Mouse (Mus musculus) hematopoietic stem cell, adult 5-6 weeks (primary cell): ENCODE data around the gene Noc2l. TPM values are rescaled to one million over a fixed set of nuclear protein-coding genes. Genes with fewer than 3 reads are reported as not detected.
A peak's percentile ranks its signal among the peaks of the same experiment; 100 is the strongest.

ENCODE experiments used
- ATAC-seq, 2 experiments: fragments of 125-278 bp in 1 of 2; replicated peaks in 1 of 2; 2 replicates each; pipeline ENCODE4 v1.8.0; 2016 to 2017; ENCODE audit warnings: inconsistent platforms in 2 of 2, mild to moderate bottlenecking in 2 of 2, moderate number of reproducible peaks in 2 of 2, low read depth in 1 of 2, moderate TSS enrichment in 1 of 2; ENCODE audit not compliant: low FRiP score in 2 of 2, poor library complexity in 2 of 2, severe bottlenecking in 2 of 2, insufficient read depth in 1 of 2, low TSS enrichment in 1 of 2
- total RNA-seq: library from RNA; stranded (forward); fragments of 172-1452, 232-1000 nt; gene quantifications from 2 replicates; pipeline ENCODE4 v1.2.3, GENCODE M21; 2017

Noc2l gene
- total RNA-seq, 1 experiment from 2014 or later = 131 TPM

DNA sequence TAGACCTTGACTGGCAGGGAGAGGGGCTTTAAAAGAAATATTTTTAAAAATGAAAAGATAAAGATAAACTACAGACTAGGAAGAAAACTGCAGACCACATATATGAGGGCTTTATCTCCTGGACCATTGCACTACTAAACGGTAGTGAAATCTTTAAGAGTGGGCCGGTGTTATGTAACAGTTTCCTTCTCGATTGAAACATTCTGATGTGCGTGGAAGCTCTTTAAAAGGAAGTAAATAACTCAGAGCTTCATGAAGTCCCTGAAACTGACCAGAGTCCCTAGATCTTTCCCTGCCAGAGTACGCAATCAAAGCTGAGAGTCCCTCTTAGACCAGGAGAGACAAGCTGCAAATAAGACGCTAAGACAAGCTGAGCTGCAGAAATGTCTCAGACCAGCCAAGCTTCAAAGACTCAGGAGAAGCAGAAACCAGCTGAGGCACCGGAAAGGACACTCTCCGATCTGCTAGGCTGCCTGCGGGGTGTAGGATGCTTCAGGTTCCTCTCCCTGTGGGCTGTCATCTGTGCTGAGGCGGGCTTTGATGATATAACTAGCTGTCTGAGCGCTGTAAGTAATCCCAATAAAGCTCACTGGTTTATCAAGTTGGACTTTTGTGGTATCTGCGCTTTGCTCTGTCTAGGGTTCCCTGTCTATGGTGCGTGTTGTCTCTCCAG, 25.7 kb upstream of the Noc2l start:
- ATAC-seq = peak in 1 of 2 experiments; percentile 42; a peak in 1 of 4 replicates

DNA sequence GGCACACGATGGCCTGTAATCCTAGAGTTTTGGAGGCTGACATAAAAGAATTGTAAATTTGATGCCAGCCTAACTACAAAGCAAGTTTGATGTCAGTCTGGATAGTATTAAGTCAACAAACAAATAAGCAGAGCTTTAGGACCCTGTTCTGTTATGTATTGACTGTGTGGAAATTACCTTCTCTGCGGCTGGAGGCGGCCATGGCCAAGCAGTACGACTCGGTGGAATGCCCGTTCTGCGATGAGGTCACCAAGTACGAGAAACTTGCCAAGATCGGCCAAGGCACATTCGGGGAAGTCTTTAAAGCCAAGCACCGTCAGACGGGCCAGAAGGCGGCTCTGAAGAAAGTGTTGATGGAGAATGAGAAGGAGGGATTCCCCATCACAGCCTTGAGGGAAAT, 22.7 kb upstream of the Noc2l start:
- no peak for ATAC-seq

DNA sequence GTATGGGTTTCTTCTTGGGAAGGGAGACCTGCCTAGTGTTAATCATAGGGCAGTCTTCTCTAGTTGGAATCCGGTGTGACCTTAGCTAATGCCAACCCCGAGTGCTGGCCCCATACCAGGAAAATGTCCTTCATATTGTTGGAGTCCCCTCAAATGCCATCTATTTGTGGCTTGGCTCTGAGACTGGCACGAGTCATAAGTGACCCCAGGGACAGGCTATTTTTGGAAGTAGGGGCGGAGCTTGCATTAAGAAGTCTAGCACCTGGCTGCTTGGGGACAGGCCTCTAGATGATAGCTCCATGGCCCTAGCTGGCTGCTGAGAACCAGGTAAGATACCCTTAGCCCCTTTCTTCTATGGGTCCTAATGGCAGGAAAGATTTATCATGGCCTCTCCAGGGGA, 20.2 kb upstream of the Noc2l start, which contains the start of gene Perm1:
Gene Perm1 (plus strand): TSS at position 220 of the 400 bp plus-strand sequence.
- no peak for ATAC-seq

DNA sequence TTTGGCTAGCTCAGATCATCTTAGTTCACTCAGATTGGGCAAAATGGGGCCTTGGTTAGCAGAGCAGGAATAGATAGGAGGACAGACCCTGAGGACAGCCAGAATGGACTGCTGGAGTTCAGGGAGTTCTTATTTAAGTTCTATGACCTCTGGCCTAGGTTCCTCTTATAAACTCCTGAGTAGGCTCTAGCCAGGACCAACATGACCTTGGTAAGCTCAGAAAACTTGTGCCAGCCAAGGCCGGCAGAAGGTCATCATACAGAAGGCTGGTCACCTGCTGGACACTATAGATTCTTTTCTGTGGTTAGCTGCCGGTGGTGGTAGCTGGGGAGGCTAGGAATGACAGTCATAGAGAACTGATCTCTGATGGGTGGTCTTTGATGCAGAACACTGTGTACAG, 19.6 kb upstream of the Noc2l start:
- no peak for ATAC-seq

DNA sequence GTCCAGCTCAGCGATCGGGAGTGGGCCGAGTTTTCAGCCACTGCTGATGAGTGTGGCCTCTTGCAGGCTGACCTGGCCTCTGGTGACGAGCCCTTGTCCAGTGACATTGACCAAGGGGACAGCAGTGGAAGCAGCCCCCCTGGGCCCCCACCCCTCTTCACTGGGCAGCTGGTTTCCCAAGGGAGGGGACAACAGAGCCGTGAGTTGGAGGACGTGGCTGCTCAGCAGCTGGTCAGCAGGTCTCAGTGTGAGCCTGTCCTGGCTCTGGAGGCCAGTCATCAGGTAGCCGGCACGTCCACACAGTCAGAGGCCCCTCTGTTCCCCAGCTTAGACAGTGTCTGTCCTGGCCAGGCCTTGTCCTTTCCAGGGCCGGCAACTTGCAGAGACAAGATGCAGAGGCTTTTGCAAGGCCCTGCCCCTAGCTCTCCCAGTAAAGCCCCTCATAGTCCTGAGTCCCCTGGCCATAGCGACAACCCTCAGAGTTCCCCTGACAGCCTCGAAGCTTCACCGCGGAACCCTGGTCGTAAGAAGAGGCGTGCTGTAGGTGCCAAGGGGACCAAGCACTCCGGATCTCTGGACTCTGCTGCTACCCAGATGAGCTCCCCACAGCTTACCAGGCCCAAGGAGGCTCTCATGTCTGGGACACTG, 18.7 kb upstream of the Noc2l start:
- ATAC-seq = no peak

DNA sequence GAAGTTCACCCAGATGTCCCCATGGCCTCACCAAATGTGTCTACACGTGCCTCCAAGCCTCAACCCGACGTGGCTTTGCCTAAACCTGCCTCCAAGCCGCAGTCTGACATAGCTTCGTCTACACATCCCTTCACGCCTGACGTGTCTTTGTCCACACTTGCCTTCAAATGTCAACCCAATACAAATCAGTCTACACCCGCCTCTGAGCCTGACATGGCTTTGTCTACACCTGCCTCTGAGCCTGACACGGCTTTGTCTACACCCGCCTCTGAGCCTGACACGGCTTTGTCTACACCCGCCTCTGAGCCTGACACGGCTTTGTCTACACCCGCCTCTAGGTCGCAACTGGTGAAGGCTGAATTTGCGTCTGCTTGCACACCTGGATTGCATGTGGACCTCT, 18.0 kb upstream of the Noc2l start:
- ATAC-seq = no peak

DNA sequence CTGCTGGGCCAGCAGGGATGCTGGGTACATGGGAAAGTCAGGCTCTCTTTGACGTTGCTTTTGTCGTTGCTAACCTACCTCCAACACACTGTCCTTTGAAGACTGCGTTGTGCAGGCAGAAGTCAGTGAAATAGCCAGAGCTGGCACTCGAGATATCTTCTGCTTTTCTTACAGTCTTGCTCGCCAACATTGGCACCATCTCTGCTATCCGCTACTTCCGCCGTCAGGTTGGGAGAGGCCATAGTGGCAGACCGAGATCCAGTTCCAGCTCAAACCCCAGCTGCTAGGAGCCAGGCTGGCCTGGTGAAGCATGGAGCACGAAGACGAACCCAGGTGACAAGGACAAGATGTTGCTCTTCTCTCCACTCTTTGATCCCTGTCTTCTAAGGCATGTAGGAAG, 15.9 kb upstream of the Noc2l start:
- no peak for ATAC-seq

DNA sequence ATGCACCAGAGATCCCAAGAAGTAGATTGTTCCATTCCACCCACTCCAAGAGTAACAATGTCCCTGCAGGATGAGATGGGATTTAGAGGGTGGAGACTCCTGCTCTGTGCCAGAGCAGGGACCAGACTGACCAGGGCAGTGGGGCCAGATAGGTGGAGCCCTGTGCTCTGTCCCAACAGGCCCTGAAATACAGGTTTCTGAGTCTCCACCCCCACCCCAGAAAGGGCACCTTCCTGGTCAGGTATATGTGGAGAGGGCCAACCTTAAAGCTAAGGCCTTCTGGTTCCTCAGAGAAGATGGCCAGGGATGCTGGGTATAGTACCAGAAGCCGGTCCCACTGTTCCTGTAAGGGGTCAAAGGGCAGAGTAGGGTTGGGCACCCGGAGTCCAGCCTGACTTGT, 11.5 kb upstream of the Noc2l start:
- ATAC-seq = no peak

DNA sequence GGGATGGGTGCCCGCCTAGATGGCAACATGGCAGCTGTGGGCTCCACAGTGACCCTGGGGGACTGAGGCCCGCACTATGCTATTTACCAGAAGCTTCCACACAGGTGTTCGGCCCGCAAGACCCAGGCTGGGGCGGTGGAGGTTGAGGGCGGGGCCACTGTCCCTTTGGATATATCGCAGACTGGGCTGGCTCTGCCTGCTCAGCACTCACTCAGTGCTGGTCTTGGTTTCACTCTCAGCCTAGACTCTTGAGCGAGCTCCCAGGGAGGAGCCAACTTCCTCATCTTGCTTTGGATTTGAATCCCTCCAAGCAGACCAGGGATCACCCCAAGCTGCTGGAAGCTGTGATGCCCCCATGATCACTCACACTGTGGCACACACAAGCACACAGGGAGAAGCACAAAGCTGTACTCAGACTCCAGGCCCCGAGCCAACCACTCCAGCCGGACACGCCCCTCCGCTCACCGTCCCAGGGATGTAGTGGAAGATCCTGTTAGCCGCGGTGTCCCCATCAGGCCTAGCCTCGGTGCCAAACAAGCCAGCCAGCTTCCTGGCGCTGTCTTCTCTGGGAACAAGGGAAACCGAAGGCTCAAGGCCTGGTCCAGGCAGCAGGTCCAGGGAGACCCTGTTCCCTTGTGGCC, 7.9 kb upstream of the Noc2l start:
- ATAC-seq = no peak

DNA sequence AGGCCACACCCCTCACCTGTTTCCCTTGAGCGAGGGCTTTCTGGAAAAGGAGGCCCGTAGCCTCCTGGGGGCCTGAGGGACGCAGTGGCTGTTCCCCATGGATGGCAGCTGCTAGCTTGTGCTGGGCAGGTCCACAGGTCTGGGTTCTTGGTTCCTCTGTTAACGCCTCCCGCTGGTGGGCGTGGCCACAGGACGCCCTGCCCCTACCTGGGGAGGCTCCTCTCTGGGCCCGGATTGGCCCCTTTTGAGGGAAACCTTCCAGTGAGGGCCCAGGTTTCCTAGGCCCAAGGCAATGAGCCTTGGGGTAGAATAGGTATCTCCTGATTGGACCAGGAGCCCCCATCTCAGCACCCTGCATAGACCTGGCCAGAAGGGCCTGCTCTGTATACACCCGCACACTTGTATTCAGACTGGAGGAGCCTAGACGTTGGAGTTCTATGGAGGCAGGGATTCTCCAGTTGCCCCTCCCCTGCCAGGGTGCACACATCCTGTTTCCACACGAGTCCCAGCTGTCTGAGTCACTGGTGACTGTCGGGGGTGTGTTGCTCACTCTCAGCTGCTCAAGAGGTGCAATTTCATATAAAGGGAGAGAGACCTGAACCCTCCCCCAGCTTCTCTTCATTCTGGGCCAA, 7.3 kb upstream of the Noc2l start:
- ATAC-seq = no peak; a peak in 1 of 4 replicates

DNA sequence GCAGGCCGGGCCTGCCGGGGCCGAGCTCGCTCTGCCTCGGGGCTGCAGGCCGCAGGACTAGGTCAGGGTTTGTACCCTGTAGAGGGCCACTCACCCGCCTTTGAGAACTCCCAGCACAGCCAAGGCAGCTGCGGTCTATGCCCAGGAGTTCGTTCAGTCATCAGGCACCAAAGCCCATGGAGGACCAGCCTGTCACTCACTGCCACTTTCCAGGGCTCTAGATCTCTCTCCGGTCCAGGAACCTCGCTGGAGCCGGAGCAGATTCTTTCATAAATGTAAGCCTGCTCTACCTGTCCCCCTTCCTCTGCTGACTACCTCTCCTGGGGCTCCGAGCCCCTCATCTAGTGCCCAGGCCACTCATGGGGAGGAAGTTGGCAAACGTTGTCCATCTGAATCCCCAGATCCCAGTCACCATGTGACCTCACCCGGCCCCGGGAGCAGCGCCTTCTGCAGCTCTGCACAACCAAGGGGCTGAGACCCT, 1.7 kb upstream of the Noc2l start:
- no peak for ATAC-seq

DNA sequence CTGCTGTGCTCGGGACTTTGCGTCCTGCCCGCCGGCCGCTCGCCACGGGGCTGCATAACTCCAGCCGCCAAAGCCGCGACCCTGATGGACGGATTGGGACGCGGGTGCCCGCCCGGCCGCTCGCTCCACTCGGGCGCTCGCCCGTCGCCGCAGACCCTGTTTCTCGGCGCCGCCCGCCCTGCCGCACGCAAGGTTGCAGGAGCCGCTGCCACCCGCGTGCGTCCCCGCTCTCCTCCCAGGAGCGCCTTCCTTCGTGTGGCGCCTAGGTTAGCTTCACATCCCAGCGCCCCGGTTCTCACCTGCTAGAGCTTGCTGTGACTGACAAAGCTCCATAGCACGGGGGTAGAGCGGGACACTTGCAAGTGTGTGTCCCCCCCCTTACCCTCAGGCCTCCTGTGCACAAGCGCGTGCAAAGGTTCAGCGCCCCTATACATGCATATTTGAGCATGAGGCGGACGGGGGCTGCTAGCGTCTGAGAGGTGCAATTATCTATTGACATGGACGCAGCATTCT, 1.1 kb upstream of the Noc2l start, which contains the start of gene Plekhn1:
Gene Plekhn1 (minus strand): TSS at position 157 of the 513 bp plus-strand sequence.
- peak; percentile 16 to 38; a peak in 2 of 4 replicates for ATAC-seq

DNA sequence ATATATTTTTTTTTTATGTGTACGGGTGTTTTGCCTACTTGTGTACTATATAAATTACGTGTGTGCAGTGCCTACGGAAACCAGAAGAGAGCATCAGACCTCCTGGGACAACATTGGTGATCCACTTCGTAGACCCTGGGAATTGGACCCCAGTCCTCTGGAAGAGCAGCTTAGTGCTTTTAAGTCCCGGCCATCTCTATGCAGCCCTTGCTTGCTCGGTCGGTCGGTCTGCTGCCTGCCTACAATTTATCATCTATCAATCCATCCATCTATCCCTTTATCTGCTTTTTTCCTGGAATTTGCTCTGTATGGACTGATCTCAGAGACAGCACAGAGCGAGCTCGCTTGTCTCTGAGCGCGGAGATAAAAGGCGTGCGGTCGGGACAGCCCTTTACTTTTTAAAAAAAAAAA, 445 bp upstream of the Noc2l start:
- ATAC-seq = 0 out of 4 replicates have a peak, but pooled peaks of 1 of the 2 experiments have one; percentile 34

DNA sequence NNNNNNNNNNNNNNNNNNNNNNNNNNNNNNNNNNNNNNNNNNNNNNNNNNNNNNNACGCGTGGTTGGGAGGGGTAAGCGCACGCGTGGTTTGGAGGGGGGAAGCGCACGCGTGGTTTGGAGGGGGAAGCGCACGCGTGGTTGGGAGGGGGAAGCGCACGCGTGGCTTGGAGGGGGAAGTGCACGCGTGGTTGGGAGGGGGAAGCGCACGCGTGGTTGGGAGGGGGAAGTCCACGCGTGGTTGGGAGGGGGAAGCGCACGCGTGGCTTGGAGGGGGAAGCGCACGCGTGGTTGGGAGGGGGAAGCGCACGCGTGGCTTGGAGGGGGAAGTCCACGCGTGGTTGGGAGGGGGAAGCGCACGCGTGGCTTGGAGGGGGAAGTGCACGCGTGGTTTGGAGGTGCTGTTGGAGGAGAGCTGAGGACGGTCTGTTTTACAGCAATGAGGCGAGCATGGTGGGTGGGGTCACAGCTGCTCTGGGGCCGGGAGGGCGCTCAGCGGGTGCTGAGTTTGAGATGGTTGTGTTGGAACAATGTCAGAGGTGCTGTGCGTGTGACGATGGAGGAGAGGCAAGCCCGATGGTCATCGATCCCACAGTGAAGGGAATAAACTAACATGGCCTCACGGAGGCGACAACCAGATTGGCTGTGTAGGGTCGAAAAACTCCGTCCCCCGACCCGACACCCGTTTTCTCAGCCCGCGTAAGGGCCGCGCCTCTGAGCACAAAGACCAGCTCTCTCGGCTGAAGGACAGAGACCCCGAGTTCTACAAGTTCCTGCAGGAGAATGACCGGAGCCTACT, 1.0 kb downstream of the Noc2l start:
- no peak; a peak in 1 of 4 replicates for ATAC-seq

DNA sequence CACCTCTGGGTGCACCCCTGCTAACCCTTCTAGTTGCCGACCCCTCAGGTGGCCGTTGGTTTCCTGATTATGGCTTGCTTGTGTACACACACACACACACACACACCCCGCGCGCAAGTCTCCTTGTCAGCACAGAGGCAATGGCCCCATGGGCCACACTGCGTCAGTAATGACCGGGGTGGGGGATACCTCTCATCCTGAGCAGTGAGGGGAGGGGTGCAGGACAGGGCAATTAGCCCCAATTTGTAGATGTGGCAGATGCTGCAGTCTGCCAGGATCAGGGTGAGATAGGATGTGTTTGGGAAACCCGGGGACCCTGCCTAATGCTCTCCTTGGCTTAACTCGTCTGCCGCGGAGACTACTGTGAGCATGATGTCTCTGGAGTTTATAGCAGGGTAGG, 13.8 kb downstream of the Noc2l start:
- no peak for ATAC-seq

DNA sequence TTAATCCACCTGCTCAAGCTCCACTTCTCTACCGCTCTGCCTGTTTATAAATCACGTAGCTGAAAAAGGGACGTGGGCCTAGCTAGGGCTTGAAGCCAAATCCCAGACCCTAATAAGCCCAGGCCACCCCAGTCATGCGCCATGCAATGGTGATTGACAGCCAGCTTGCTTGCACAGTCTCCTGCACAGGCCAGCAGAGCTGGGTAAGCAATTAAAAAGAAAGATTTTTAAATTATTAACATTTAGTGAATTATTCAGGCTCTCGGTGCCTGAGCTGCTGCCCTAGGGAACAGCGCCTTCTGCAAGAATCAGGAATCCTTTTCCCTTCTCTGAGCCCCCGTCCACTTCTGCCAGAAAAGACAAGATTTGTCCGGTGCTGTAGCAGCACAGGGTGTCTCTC, 15.3 kb downstream of the Noc2l start:
- no peak for ATAC-seq

DNA sequence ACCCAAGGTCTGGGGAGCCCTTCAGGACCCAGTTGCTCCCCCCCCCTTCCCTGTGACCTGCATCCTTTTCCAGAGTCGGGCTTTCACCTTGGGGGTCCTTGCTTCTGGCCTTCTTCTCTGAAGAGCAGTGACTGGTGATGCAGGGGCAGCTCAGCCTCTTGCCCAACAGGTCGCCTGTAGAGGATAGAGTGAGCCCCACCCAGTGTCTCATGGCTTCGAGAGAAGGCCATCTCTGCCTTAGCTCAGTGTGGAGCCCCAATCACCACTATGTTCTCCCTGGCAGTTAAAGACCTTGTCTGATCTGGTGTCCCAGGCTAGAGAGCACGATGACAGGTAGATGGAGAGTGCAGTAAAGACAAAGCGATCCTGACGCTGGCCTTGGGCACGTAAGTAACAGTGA, 16.3 kb downstream of the Noc2l start:
- ATAC-seq = no peak
